Mouse (Mus musculus) hindbrain, embryonic 16.5 days (tissue): ENCODE measurements around the gene Tamm41. TPM values are rescaled to one million over a fixed set of nuclear protein-coding genes. Genes with fewer than 3 reads are reported as not detected.

ENCODE experiments used
- ATAC-seq: fragments of 200-750 bp; cut with Nextera tagmentation; 2 replicates; pipeline ENCODE4 v1.8.0; 2017; ENCODE audit warnings: moderate TSS enrichment, moderate library complexity
- H3K27ac ChIP-seq: fragments of 300-500 bp; sonication (generic); 2 replicates; pipeline ENCODE4 v1.5.1; 2014; ENCODE audit warnings: low read depth, mild to moderate bottlenecking, control low read depth, low read length, moderate library complexity
- H3K27me3 ChIP-seq: fragments of 300-500 bp; sonication (generic); replicated peaks from 2 replicates; pipeline ENCODE4 v1.6.1; 2014; ENCODE audit warnings: low read length; ENCODE audit not compliant: control insufficient read depth, insufficient read depth
- H3K36me3 ChIP-seq: fragments of 300-500 bp; sonication (generic); 2 replicates; pipeline ENCODE4 v1.6.1; 2014; ENCODE audit warnings: mild to moderate bottlenecking, low read length, moderate library complexity, mixed read lengths; ENCODE audit not compliant: control insufficient read depth, insufficient read depth
- H3K4me1 ChIP-seq: fragments of 300-500 bp; sonication (generic); 2 replicates; pipeline ENCODE4 v1.6.1; 2014; ENCODE audit warnings: low read depth, low read length; ENCODE audit not compliant: control insufficient read depth, insufficient read depth
- H3K4me2 ChIP-seq: fragments of 300-500 bp; sonication (generic); 2 replicates; pipeline ENCODE4 v1.6.1; 2014; ENCODE audit warnings: mild to moderate bottlenecking, low read length, control low read depth, moderate library complexity
- H3K4me3 ChIP-seq: fragments of 300-500 bp; sonication (generic); 2 replicates; pipeline ENCODE4 v1.5.1; 2014; ENCODE audit warnings: mild to moderate bottlenecking, low read length, control low read depth, moderate library complexity
- H3K9ac ChIP-seq: fragments of 300-500 bp; sonication (generic); 2 replicates; pipeline ENCODE4 v1.6.1; 2014; ENCODE audit warnings: low read depth, mild to moderate bottlenecking, control low read depth, low read length, moderate library complexity
- H3K9me3 ChIP-seq: fragments of 300-500 bp; sonication (generic); 2 replicates; pipeline ENCODE4 v1.6.1; 2014; ENCODE audit warnings: mild to moderate bottlenecking, low read length, moderate library complexity; ENCODE audit not compliant: control insufficient read depth
- WGBS: fragments of 180-500 bp; shearing (Covaris S2); extraction: QIAGEN DNeasy Blood & Tissue Kit; methylation state at CpG from one replicate; pipeline ENCODE4 v1.1.7; 2014; 5-methylcytosine and 5-hydroxymethylcytosine counted together
- polyA plus RNA-seq: library from polyadenylated mRNA; unstranded; fragments of >200 nt; fragmentation: Nextera tagmentation; extraction: Ambion mirVana; gene quantifications from 2 replicates; pipeline ENCODE4 v1.2.1, GENCODE M21; 2015

Tamm41 gene
- polyA plus RNA-seq, 1 experiment from 2014 or later = 48.6 TPM

DNA sequence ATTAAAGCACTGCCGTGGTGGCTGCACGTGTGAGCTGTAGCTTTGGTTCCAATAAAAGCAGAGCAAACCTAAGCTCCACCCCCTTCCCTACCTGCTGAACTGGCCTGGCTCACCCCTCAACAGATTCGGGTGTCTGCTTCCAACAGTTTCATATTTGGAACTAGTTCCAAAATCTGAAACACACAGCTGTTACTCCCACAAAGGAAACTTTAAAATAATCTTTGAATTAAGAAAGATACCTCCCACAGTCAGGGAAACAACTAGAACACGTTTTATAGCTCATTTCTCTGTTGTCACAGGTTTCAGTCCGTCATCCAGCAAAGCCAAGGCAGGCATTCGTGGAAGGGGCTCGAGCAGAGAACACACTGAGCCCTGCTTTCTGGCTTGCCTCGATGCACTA, 44.0 kb downstream of the Tamm41 start:
- H3K4me2 ChIP-seq = no peak overlapping the region
- H3K27me3 ChIP-seq = no peaks in the 10 kb centered on the region
- no peaks in the 10 kb centered on the region for H3K36me3 ChIP-seq
- no peak overlapping the region for H3K4me3 ChIP-seq
- no peak overlapping the region for H3K27ac ChIP-seq
- no peaks in the 10 kb centered on the region for H3K9me3 ChIP-seq
- no peak for ATAC-seq
- no peaks in the 10 kb centered on the region for H3K4me1 ChIP-seq
- H3K9ac ChIP-seq = no peak overlapping the region
- 79% methylated on average over 8 of the region's 8 CpGs for WGBS

DNA sequence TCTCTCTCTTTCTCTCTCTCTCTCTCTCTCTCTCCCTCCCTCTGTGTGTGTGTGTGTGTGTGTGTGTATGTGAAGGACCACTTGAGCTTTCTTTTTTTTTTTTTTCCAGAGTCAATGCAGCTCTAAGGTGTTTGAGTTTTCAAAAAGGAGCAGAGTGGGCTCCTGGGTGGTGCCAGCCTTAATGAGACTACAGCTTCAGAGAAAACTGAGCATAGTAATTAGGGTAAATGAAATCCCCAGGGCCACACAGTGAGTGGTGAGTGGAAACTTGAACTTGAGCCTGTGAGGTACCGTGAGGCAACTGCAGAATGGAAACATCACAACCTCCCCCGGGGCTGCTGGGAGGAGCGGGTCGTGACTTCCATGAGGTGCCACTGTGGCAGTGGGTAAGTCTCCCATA, 45.8 kb downstream of the Tamm41 start:
- 92% methylated on average over 4 of the region's 4 CpGs for WGBS
- Histone ChIP-seq H3K27ac (no peak overlapping the region), H3K4me1 (no peaks in the 10 kb centered on the region), H3K9ac (no peak overlapping the region), H3K36me3 (no peaks in the 10 kb centered on the region), H3K4me2 (no peak overlapping the region), H3K4me3 (no peak overlapping the region), H3K27me3 (no peaks in the 10 kb centered on the region), H3K9me3 (no peaks in the 10 kb centered on the region)
- ATAC-seq = no peak

DNA sequence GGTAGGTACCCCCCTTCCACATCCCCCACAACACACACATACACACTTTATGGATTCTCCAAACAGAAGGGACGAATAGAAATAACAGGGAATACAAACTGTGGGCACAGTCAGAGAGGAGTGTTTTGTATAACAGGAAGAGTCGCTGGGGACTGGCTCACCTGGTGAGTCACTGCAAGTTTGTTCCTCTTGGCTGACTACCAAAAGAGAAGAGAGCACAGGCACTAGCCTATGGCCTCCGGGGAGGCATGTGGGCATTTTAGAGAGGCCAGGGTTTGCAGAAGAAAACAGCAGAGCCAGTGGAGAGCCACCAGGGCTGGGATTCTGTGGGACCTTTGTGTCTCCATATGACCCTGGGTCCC, 49.1 kb downstream of the Tamm41 start:
- WGBS = 59% methylated on average over 3 of the region's 3 CpGs
- no peak overlapping the region for H3K4me2 ChIP-seq
- H3K4me1 ChIP-seq = no peaks in the 10 kb centered on the region
- H3K9ac ChIP-seq = no peak overlapping the region
- no peaks in the 10 kb centered on the region for H3K9me3 ChIP-seq
- no peak overlapping the region for H3K27ac ChIP-seq
- ATAC-seq = no peak
- no peaks in the 10 kb centered on the region for H3K27me3 ChIP-seq
- no peaks in the 10 kb centered on the region for H3K36me3 ChIP-seq
- no peak overlapping the region for H3K4me3 ChIP-seq

DNA sequence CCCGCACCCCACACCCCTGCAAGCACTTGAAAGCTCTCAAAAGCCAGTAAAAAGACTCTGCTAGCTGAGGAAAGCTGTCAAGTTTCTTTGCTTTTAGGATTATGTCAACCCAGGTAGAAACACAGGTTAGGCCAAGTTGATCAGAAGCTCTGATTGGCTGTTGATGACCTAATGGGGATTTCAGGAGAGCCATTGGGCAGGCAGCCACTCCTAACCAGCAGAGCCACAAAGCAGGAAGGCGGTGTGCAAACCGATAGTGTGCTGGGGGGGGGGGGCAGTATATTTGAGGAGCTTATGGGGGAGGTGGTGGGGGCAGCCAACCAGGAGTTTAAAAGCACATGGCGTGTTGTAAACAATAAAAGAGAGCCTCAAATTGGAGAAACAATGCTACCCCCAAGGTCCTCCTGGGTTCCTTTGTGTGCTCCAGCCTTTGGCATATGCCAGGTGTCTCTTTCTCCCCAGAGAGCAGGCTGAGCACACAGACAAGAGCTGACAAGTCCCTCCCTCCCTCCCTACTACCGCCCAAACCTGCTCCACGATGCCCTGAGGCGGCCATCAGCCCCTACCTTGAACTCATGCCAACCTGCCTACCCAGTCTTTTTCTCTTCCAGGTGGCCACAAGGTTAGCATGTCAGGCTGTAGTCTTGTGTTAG, 49.6 kb downstream of the Tamm41 start:
- Histone ChIP-seq H3K4me1 (no peaks in the 10 kb centered on the region), H3K9ac (no peak overlapping the region), H3K4me2 (no peak overlapping the region), H3K4me3 (no peak overlapping the region), H3K36me3 (no peaks in the 10 kb centered on the region), H3K9me3 (no peaks in the 10 kb centered on the region), H3K27ac (no peak overlapping the region), H3K27me3 (no peaks in the 10 kb centered on the region)
- ATAC-seq = no peak
- WGBS = 47% methylated on average over 7 of the region's 7 CpGs

DNA sequence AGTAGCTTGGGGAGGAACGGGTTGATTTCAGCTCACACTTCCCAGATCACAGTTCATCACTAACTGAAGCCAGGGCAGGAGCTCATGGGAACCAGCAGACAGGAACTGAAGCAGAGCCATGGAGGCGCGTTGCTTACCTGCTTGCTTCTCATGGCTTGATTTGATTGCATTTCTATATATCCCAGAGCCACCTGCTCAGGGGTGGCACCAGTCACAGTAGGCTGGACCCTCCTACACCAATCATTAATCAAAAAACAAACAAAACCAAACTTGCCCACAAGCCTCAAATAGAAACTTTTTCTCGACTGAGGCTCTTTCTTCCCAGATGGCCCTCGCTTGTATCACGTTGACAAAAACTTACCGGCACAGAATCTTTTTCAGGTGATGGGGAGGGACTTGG, 55.0 kb downstream of the Tamm41 start:
- H3K9me3 ChIP-seq = no peaks in the 10 kb centered on the region
- ATAC-seq = no peak
- no peak overlapping the region for H3K4me3 ChIP-seq
- no peaks in the 10 kb centered on the region for H3K36me3 ChIP-seq
- H3K9ac ChIP-seq = no peak overlapping the region
- H3K4me2 ChIP-seq = no peak overlapping the region
- H3K27me3 ChIP-seq = no peaks in the 10 kb centered on the region
- WGBS = 87% methylated on average over 7 of the region's 7 CpGs
- no peak overlapping the region for H3K27ac ChIP-seq
- H3K4me1 ChIP-seq = no peaks in the 10 kb centered on the region

DNA sequence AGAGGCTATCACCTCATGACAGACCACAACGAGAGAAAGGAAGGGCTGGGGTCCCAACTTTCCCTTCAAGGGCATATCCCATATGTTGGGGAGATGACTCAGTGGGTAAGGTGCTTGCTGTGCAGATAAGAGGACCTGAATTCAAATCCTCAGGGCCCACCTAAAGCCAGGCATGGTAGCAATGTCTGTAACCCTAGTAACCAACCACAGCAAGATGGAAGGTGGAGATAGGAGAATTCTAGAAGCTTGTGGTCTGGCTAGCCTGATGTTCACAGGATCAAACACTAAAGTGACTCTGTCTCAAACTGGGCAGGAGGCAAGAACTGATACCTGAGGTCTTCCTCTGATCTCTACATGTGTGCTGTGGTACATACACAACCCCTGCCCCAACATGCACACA, 58.0 kb downstream of the Tamm41 start:
- H3K4me1 ChIP-seq = no peaks in the 10 kb centered on the region
- no peaks in the 10 kb centered on the region for H3K36me3 ChIP-seq
- no peak overlapping the region for H3K27ac ChIP-seq
- H3K9ac ChIP-seq = no peak overlapping the region
- H3K4me2 ChIP-seq = no peak overlapping the region
- no peaks in the 10 kb centered on the region for H3K27me3 ChIP-seq
- no peak for ATAC-seq
- 79% methylated on average over 1 of the region's 1 CpGs for WGBS
- H3K9me3 ChIP-seq = no peaks in the 10 kb centered on the region
- H3K4me3 ChIP-seq = no peak overlapping the region

DNA sequence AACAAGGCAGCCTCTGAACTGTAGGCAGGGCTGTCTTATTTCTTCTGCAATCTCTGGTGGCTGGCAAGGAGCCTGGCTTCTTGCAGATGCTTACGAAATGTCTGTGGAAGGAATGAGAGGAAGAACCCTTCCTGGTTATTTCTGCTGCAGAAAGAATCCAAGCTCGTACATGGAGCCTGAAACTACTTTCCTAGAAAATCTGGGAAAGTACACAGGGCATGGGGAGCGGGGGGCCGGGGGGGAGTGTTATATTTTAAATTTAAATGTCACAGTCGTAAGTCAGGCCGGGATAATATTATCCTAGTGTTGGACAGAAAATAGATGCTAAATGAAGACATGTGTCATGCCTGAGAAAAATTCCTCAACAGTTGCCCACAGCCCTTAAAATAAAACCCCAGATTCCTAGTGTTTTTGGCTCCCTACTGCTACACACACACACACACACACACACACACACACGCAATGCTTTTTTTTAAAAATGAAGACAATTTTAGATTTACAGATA, 60.7 kb downstream of the Tamm41 start:
- Histone ChIP-seq H3K4me2 (no peak overlapping the region), H3K27me3 (no peaks in the 10 kb centered on the region), H3K36me3 (no peaks in the 10 kb centered on the region), H3K4me1 (no peaks in the 10 kb centered on the region), H3K9me3 (no peaks in the 10 kb centered on the region), H3K4me3 (no peak overlapping the region), H3K9ac (no peak overlapping the region), H3K27ac (no peak overlapping the region)
- ATAC-seq = no peak
- 88% methylated on average over 7 of the region's 7 CpGs for WGBS

DNA sequence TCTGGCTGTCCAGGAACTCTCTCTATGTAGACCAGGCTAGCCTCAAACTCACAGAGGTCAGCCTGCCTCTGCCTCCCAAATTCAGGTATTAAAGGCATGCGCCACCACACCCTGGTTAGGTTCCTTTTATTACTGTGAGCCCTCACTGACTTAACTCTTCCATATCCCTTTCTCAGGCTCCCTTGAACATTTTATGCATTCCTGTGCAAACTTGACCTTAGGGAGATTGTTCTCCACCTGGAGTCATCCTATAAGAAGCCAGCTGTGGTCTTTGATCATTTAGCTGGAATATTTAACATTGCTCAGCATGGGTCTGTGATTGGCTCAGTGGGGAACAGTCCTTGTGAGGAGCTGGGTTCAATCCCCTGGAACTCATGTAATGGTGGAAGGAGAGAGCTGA, 63.3 kb downstream of the Tamm41 start:
- ATAC-seq = no peak
- Histone ChIP-seq H3K9ac (no peak overlapping the region), H3K4me3 (no peak overlapping the region), H3K9me3 (no peaks in the 10 kb centered on the region), H3K36me3 (no peaks in the 10 kb centered on the region), H3K4me1 (peaks cover 6% of the 10 kb centered on the region; the same call in 1 of the 2 replicates), H3K27ac (no peak overlapping the region), H3K27me3 (no peaks in the 10 kb centered on the region), H3K4me2 (no peak overlapping the region)
- WGBS = 81% methylated on average over 1 of the region's 1 CpGs

DNA sequence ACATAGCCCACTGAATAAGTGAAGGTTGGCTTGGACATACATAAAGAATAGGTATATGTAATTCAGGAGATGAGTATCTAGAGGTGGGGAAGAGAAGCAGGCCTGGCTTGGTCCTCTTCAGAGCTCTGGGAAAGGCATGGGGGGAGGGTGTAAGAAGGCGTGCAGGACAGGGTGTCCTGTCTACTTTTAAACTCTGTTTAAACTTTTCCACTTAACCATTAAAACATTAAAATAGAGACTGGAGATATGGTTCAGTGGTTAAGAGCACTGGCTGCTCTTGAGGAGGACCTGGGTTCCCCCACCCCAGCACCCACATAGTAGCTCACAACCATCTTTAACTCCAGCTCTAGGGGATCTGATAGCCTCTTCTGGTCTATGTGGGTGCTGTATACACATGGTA, 64.7 kb downstream of the Tamm41 start:
- Histone ChIP-seq H3K9ac (no peak overlapping the region), H3K36me3 (no peaks in the 10 kb centered on the region), H3K4me1 (peaks cover 7% of the 10 kb centered on the region; the same call in 1 of the 2 replicates), H3K4me2 (no peak overlapping the region), H3K9me3 (no peaks in the 10 kb centered on the region), H3K4me3 (no peak overlapping the region), H3K27me3 (no peaks in the 10 kb centered on the region), H3K27ac (no peak overlapping the region)
- WGBS = 81% methylated on average over 1 of the region's 1 CpGs
- no peak for ATAC-seq

DNA sequence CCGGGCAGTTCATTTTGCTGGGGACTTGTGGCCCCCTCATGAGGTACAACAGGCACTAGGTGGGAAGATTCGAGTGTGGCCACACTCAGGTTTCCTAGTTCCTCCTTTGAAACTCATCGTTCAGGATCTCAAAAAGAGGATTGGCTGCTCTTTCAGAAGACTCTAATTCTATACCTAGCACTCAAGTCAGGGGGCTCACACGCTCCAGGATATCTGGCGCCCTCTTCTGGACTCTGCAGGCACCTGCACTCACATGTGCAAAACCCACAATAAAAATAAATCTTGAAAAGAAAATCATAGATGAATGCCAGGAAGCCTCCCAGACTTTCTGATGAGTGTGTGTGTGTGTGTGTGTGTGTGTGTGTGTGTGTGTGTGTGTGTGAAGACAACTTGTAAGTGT, 66.8 kb downstream of the Tamm41 start:
- H3K9ac ChIP-seq = no peak overlapping the region
- no peak for ATAC-seq
- H3K27ac ChIP-seq = no peak overlapping the region
- H3K9me3 ChIP-seq = no peaks in the 10 kb centered on the region
- H3K36me3 ChIP-seq = no peaks in the 10 kb centered on the region
- no peaks in the 10 kb centered on the region for H3K27me3 ChIP-seq
- 69% methylated on average over 5 of the region's 5 CpGs for WGBS
- H3K4me1 ChIP-seq = peaks cover 11% of the 10 kb centered on the region
- H3K4me2 ChIP-seq = no peak overlapping the region
- H3K4me3 ChIP-seq = no peak overlapping the region
